Mouse (Mus musculus): ENCODE results near the gene Zfp69.

GRCm38 (mm10) chr4:120955586-120955985 is 4.1 kb upstream of the Zfp69 start:
- TF ChIP-seq CTCF (IDR thresholded peaks at IDR 0.05; ENCODE audit: low read depth) (no peak), EP300 (IDR thresholded peaks at IDR 0.05; ENCODE audit: low read depth) (no peak)
